Mouse (Mus musculus) heart, postnatal 4 days (tissue): Measurements from ENCODE around the gene Mcts2. TPM values are rescaled to one million over a fixed set of nuclear protein-coding genes. Genes with fewer than 3 reads are reported as not detected.

ENCODE experiments used
- DNase-seq: peaks from one replicate; pipeline ENCODE4 v3.0.0; 2021
- total RNA-seq, 2 experiments: library from RNA; stranded (reverse); gene quantifications; 2 replicates each; pipeline ENCODE4 v1.2.3; 2021

Mcts2 gene
- total RNA-seq, 2 experiments from 2014 or later, result 19.9 to 20.2 TPM

DNA sequence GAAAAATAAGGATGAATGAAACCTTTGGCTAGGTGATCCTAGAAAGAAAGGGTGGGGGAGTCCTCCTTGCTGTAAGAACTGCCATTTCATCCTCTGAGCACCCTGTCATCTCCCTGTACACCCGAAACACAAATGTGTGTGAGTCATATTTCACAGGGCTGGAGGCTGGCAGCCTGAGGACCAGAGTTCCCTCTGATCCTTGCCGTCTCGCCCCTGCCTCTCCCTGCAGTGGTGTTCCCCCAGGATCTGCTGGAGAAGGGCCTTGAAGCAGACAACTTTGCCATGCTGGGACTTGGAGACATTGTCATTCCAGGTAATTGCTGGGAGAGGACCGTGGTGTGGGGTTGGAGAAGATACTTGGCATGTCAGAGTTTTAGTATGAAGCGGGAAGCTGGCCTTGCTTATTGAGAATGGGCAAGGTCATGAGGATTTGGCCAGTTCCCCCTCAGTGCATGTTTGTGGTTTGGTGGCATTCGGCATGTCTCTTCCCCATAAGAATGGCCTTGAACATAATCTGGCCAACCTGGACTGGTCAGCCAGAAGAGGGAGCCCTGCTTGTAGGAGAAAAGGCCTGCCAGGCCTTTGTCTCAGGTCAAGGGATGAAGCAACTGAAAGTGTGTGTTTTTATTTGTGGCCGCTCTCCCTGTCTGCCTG lies 4.9 kb downstream of the Mcts2 start:
- no peak for DNase-seq

- DNase-seq, result peak; percentile 81
These were observed 6.4 kb downstream of the Mcts2 start for GRCm38 (mm10) chr2:152693233-152693632.

- DNase-seq, result no peak
These were observed 6.9 kb downstream of the Mcts2 start for GRCm38 (mm10) chr2:152693735-152694134.

GRCm38 (mm10) chr2:152694708-152695107 lies 7.9 kb downstream of the Mcts2 start:
- no peak for DNase-seq

GRCm38 (mm10) chr2:152696016-152696415 lies 9.2 kb downstream of the Mcts2 start:
- no peak for DNase-seq

DNA sequence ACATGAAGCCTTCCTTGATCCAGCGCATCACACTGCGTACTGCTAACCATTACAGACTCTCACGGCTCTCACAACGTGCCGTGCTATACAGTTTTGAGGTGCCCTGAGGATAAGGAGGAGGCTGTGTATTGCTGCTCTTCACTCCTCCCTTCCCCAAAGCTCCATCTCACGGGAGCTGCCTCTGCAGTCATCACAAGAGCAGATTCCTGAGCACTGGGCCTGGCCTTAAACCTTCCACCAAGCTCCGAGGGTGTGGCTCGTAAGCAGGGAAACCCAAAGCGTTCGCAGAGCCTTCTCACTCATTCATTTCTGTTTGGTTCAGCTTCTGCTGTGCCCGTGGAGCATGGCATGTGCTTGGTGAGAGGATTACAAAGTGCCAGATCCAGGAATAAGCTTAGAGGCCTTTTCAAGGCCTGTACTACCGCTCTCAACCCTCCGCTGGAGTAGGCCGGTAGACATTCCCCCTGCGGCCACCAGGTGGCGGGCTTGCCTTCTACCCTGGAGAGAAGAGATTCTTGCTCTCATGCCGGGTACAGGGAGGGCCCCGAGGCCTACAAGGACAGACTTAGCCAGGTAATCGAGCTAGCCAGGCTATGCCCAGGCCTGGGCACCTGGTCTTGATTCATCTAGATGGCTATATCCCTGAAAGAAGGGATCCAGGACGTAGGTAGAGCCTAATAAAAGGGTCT lies 9.8 kb downstream of the Mcts2 start:
- DNase-seq, result peak; percentile 97

DNA sequence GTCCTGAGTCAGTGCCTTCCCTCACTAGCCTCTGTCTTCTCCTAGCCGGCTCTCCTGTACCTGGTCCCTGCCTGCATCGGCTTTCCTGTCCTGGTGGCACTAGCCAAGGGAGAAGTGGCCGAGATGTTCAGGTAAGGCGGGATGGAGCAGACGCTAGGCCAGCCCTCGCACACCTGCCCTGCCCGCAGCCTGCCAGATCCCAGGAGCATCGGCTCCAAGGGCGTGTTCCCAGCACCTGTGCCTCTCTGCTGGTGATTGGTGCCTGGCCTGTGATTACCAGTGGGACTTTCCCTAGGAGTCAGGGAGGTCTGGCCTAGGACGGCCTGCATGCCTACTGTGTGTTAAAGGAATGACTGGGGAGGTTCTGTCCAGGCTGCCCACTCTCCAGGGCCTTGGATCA lies 13.3 kb downstream of the Mcts2 start:
- no peak for DNase-seq

DNA sequence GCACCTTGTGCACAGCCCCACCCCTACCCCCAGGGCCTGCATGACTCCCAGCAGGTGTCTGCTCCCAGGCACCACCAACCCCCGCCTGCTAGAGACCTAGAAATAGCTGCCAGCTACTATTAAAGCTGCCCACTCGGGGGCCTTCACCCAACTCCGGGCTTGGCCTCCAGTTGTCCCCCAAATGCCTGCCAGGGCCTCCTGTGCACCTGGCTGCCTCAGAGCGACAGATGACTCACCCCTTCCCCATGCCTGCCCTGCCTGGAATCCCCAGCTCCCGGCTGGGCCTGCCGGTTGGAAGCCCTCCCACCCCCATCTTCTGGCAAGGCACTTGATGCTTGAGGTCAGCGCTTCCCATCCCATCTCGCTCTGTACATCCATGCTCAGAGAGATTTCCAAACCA lies 13.9 kb downstream of the Mcts2 start:
- DNase-seq, result no peak

DNA sequence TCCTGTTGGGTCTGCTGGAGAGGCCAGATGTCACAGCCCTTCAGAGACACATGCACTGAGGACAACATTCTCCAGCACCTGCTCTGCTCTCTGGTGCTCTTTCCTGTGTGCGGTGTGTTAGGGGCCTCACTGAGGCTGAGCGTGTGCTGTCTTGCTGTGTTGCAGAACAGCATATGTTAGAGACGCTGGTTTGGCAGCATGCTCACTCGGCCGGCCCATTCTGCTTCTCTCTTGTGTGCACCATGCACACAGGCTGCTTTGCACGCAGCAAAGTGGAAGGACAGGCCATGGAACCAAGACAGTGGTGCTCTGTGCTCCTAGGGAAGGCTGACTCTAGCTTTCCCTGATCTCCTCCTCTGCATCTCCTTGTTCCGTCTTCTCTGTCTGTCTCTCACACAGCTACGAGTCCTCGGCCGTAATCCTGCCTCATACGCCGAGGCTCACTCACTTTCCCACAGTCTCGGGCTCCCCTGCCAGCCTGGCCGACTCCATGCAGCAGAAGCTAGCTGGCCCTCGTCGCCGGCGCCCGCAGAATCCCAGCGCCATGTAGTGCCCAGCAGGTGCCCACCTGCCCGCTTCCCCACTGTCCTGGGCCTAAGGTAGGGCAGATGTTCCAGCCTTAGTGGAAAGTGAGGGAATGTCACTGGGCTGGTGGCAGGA lies 16.9 kb downstream of the Mcts2 start:
- DNase-seq, result no peak

DNA sequence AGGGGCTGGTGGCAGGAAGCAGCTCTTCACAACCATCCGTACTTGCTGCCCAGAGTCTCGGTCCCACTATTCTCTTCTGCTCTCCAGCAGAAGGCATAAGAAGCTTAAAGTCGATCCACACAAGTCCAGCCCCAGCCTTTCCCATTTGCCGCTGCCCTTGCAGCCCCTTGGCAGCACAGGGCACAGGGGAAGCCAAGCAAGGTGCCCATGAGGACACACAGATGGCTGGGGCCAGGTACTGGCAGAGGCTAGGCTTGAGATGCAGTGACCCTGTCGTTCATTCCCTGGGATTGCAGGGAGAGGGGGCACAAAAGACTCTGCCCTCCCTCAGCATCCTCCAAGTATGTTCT lies 17.4 kb downstream of the Mcts2 start:
- no peak for DNase-seq

DNA sequence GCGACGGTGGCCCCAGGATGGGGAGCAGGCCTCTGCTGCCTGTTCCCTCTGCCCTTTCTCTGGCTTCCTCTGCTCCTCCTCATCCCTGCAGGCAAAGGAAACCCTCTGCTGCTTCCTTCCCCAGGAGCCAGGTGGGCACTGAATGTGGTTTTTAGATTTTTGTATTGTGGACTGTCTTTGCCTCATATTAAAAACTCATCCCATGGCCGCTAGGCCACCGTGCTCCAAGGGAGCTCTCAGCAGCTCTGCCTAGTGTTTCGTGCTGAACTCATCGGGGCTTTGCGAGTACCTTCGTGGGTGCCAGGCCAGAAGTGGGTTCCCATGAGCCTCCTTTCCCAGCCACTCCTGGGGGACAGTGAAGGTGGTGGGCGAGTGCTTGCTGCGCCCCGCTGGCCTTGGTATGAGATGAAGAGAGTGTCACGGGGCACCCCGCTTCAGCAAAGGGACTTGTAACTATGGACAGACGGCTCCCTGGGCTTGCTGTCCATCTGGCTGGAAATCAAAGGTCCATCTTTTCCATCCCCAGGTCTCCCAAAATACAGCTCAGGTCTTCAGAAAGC lies 18.1 kb downstream of the Mcts2 start:
- no peak for DNase-seq

- peak; percentile 80 for DNase-seq
These were observed 19.2 kb downstream of the Mcts2 start for GRCm38 (mm10) chr2:152705993-152706571.

DNA sequence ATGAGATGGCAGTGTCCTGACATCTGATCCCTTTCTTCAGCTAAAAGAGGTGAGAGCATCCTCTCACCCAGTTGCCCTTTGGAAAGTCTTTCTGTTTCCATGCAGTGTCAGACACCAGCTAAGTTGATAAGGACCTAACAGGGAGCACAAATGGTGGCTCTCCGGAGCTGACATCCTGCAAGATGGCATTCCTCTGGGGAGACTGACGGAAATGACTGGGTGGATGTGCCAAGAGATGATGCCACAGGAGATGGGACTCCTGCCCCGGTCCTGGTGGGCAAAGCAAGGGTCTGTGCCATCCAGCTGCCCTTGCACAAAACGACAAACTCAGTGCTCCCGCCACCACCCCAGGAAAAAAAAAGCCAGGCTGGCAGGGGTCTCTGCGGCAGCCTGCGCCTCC lies 20.4 kb downstream of the Mcts2 start:
- DNase-seq, result no peak

- DNase-seq, result peak; percentile 97
These were observed 20.8 kb downstream of the Mcts2 start for GRCm38 (mm10) chr2:152707627-152708026.

DNA sequence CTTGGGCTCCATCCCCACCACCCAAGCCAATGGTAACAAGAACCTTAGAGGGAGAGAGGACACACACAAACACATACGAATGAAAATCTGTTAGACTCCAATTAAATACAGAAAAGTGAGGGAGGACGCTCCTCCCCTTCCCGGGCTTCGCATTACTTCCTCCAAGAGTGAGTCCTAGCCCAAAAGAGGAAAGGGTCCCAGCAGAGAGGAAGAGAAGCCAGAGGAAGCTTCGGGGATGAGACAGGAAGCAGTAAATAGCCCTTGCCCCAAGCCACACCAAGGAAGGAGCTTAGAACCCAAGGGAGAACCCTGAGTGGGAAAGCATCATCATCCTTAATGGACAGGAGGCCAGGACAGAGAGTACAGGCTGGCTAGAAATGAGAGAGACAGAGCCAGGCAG lies 22.2 kb downstream of the Mcts2 start:
- no peak for DNase-seq

- no peak for DNase-seq
These were observed 29.5 kb downstream of the Mcts2 start for GRCm38 (mm10) chr2:152716241-152716772.

DNA sequence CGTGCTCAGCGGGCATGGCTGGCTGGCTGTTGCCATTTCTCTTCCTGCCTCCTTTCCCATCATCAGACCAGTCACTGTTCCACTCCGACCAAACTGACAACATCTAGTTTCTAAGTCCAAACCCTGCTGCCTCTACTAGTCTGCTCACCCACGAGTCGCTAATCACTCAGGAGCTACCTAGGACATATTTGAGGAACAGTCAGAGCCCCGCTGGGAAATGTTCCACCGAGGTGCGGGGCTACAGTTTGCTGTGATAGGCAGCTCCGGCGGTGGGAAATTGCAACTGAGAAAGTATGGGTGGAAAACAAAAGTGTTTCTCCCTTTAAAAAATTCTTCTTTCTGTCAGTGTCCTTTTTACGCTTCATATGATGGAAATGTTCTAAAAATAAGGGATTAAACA lies 30.8 kb downstream of the Mcts2 start:
- no peak for DNase-seq

- DNase-seq, result no peak
These were observed 31.2 kb downstream of the Mcts2 start for GRCm38 (mm10) chr2:152718076-152718475.

DNA sequence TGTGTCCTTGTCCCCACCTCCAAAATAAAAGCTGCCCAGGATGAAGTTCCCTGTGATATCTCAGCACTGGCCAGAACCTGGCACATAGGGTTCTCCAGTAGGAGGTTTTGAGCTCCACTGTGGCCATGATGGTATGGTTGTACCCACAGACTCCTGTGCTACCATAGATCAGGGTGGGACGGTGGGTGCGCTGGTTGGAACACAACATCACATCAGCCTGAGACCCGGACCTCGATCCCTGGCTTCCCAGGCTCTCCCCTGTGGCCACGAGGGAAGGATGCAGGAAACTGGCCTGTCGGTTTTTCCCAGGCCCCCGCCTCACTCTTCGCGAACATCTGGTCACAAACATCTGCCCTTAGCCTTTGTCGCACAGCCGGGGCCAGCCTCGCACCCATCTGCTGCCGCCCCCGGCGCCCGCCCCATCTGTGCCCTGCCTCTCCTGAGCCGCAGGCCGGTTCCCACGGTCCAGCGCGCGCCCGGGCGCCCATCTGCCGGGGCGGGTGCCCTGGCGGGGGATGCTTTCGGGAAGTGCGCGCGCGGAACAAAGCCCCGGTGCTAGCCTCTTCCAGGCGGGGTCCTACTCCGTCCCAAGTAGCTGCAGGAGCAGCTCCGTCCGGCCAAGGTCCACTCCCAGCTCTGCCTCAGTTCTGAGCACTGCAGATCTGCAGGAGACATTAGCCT lies 37.0 kb downstream of the Mcts2 start:
- peak; percentile 75 for DNase-seq

- DNase-seq, result no peak
These were observed 37.5 kb downstream of the Mcts2 start for GRCm38 (mm10) chr2:152724332-152724723.

DNA sequence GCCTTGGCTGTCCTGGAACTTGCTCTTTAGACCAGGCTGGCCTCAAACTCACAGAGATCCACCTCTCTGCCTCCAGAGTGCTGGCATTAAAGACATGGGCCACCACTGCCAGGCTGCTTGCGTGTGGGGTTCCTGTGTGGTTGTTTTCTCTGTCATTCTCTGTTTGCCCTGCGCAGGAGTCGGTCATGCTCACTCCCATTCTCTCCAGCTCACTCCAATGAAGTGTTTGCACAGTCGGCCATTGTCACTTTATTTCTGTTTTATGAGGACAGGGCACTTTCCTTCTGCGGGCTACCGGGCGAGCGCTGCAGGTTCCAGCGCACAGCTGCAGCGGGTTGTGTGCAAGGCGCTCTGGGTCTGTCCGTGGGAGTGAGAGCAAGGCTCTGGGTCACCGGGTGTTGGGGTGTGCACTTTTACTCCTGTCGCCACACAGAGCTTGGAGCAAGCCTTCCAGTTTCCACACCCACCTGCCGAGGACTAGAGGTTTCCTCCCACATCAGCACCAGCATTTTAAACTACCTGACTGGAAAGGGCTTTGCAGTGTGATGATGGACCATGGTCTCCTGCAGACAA lies 38.4 kb downstream of the Mcts2 start:
- no peak for DNase-seq

GRCm38 (mm10) chr2:152726213-152726612 lies 39.4 kb downstream of the Mcts2 start:
- no peak for DNase-seq
